Mouse (Mus musculus): ENCODE results near the gene 4931428F04Rik. TPM values are rescaled to one million over a fixed set of nuclear protein-coding genes. Genes with fewer than 3 reads are reported as not detected.
"Not testable (repeated sequence)": the region's sequence is repeated elsewhere in the genome, so short reads cannot be mapped to it uniquely, and the experiment has no call there.

Gene 4931428F04Rik
- total RNA-seq, 2 experiments from 2014 or later: 0.70 to 0.97 TPM

DNA sequence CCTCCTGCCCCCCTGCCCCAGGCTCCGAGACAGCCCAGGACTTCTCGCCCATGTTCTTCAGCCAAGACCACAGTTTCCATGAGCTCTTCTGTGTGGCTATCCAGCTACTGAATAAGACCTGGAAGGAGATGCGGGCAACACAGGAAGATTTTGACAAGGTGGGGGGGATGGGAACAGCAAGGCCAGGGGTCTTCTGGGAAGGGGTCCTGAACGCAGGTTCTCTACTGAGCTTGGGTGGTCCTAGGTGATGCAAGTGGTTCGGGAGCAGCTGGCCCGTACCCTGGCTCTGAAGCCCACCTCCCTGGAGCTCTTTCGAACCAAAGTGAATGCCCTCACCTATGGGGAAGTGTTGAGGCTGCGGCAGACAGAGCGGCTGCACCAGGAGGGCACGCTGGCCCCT, 18.8 kb upstream of the 4931428F04Rik start:
- intact Hi-C loops (cut with DNase I): no loop called here
- no peak for DNase-seq

DNA sequence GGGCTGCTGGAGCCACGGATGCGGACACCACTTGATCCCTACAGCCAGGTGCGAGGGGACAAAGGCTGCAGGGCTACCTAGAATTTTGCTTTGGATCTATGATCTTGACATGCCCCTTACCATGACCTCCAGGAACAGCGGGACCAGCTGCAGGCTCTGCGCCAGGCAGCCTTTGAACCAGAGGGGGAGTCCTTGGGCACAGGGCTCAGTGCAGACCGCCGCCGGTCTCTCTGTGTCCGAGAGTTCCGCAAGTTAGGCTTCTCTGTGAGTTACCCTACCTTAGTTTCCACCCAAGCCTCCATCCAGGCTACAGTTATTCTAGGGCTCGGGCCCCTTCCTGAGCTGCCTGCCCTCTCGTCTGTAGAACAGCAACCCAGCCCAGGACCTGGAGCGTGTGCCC, 18.0 kb upstream of the 4931428F04Rik start:
- intact Hi-C loops (cut with DNase I): no loop called here
- DNase-seq: no peak

DNA sequence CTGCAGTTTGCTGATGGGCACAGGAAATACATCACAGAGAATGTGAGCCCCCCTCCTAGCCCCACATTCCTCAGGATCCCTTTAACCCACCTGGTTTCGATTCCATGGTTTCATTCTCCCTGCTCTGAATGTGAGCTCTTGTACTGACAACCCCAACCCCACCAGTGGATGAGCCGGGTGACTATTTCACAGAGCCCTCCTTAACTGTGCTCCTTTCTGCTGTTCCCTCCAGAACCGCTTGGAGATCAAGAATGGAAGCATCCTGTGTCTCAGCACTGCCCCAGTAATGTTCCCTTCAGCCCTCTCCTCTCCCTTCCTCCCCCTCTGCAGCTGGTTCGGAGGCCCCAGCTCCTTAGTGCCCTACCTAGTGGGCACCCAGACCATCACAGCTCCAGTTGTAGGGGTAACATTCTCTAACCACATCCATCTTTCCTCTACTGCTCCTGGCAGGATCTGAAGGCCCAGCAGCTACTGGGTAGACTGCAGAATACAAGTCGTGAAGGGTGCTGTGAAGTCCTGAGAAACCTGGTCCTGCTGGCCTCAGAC, 16.6 kb upstream of the 4931428F04Rik start:
- DNase-seq: no peak
- intact Hi-C loops (cut with DNase I): no loop called here

DNA sequence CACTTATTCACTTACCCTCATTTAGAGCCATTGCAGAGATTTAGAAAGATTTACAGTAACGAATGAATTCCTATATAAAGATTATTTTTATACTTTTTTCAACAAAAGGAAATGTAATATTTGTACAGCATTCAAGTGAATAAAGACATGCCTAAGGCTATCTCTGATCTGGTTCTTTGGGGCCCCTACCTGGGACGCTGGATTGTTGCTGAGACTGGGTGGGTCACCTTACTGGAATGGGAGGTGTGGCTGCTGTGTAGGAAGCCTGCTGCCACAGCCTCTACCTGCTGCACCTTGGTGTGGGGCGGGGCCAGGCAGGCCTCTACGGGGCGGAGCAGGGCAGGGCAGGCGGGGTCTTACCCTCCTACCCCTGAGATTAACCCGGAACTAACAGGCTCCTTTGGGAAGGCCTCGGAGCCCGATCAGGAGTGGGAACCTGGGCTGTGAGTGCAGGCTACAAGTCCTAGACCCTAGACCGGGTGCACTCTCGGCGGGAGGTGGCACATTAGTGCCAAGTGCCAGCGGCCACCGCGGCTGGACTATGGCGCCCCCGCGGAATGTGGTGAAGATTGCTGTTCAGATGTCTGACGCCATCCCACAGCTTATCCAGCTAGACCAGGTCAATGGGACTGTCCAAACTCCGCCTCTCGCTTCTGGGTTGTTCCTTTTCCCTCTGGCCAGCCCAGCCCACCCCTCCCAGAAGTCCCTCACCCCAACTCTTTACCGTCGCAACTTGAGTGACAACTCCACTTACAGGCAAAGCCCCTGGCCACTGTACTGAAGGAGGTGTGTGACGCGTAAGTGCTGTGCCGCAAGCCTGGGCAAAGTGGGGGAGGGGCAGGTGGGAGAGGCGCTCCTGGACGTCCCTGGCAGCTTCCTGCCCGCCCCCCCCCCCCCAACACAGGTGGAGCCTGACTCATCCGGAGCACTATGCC, 15.8 kb upstream of the 4931428F04Rik start, which contains the start of gene Elmo3:
Gene Elmo3 (plus strand): TSS at position 391 of the 935 bp plus-strand sequence.
- DNase-seq: peak in 1 of 2 experiments; percentile 26
- intact Hi-C loops (cut with DNase I): loop anchor here (2.0 kb wide), 1 partner anchor 19 kb away; no protein-coding TSS in a partner anchor

DNA sequence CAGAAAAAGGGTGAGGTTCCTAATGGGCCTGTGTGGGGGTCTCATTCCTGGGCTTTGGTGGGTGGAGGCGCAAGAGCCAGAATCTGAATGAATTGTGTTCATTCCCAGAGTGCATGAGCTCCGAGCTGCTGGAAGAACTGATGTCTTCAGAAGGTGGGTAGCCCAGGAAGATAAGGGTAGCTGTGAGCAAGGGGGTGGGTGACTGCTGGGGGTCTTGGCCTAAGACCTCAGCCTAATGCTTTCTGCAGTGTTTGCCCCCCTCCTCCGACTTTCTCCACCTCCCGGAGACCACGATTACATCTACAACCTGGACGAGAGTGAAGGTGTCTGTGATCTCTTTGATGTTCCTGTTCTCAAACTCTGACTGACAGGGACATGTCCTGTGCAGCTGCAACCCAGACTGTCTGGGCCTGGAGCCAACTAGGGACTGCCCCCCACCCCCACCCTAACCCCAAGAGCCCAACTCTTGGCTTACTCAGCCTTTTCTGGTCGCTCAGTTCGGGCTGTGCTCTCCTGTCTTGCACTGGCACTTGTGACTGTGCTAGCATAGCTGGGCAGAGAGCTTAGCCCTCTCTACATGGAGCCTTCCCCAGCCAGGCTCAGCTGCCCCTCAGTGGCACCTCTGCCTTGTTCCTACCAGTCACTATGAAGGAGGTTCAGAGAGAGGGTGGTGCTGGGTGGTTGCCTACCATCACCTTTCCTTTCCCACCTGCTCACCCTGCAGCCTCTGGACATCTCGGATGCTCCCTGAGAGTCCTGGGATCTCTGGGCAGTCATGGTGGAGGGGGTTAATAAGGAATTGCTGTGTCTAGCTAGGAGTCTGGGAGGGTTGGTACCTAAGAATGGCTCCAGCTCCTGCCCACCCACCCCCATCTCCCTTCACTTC, 14.9 kb upstream of the 4931428F04Rik start:
- intact Hi-C loops (cut with DNase I): loop anchor here (2.0 kb wide), 1 partner anchor 20 kb away; no protein-coding TSS in a partner anchor
- no peak for DNase-seq

DNA sequence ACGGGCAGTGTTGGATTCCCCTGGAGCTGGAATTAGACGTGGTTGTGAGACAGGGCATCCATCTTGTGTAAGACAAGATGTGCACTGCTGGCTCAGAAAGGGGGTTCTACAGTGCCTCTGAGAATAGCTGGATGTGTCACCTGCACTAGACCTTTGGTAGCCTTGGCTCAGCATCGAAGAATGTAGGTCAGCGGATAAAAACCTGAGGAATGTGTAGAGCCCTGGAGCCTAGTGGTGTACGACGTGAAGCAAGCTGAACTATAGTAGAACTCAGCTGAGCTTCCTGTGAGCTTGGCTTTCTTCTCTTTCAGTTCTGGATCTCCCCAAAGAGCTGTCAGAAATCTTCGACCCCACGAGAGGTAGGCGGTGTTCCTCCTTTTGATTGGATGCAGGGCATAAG, 14.2 kb upstream of the 4931428F04Rik start:
- no peak for DNase-seq
- intact Hi-C loops (cut with DNase I): loop anchor here (2.0 kb wide), 1 partner anchor 21 kb away; no protein-coding TSS in a partner anchor

DNA sequence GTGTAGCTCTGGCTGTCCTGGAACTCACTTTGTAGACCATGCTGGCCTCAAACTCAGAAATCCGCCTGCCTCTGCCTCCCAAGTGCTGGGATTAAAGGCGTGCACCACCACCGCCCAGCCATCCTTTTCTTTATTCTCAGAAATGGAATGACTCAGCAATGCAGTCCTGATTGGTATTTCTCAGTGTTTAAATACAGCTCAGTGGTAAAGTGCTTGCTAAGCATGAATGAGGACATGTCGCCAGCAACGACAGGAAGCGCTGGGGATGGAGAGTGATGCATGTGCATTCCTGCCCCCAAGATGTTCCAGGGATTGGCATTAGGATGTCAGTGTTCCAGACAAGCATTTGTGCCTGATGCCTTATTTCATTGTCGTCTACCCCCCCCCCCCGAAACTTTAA, 13.7 kb upstream of the 4931428F04Rik start:
- intact Hi-C loops (cut with DNase I): no loop called here
- no peak for DNase-seq

DNA sequence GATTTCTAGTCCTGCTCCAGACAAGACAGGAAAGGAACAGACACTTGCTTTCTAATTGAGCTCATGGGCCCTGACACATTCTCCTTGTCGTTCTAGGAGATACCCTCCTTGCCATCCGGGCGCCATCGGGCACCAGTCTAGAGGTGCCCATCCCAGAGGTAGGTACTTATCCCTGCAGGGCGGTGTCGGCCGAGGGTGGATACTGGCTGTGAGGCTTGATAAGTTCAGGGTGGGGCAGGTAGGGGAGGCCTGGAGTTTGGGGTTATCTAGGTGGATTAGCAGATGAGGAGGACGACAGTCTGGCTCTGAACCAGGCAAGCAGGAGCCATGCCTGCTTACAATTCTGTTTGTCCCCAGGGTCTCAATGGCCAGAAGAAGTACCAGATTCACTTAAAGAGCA, 10.3 kb upstream of the 4931428F04Rik start:
- intact Hi-C loops (cut with DNase I): no loop called here
- DNase-seq: no peak

DNA sequence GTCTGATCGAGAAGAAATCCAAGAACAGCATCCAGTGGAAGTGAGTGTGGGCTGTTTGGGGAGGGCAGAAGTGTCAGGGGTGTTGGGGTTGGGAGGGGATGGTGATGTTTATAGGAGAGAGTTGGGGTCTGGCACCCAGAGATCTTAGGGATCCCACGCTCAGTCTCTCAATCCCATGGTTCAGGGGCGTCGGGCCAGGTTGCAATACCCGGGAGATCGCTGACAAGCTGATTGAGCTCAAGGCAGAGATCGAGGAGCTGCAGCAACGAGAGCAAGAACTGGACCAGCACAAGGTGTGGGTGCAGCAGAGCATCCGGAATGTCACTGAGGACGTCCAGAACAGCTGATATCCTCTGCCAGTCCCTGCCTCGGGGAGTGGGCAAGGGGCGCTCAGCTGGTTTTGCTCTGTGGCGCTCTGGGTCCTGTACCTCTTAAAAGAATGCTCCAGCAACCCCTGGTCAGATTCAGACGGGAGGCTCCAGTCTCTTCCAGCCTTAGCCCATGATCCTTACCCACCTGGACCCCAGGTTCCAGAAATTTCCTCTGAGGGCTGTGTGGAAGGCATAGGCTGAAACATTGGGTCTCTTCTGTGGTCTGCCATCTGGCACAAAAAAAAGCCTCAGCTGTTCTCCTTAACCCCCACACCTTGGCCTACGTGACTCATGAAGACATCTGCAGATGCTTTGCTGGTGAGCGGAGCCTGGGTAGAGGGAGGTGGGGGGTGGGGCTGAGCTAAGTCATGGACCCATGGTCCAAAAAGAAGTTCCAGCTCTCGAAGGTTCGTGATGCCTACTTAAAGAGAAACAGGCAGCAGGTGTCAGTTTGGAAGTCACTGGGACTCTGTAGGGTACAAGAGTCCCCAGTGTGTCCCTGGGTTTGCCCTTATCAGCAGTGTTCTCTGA, 8.9 kb upstream of the 4931428F04Rik start:
- intact Hi-C loops (cut with DNase I): loop anchor here (1.0 kb wide), 1 partner anchor 28 kb away; the partner anchor contains the start of genes Lrrc29 and Tmem208
- no peak for DNase-seq

DNA sequence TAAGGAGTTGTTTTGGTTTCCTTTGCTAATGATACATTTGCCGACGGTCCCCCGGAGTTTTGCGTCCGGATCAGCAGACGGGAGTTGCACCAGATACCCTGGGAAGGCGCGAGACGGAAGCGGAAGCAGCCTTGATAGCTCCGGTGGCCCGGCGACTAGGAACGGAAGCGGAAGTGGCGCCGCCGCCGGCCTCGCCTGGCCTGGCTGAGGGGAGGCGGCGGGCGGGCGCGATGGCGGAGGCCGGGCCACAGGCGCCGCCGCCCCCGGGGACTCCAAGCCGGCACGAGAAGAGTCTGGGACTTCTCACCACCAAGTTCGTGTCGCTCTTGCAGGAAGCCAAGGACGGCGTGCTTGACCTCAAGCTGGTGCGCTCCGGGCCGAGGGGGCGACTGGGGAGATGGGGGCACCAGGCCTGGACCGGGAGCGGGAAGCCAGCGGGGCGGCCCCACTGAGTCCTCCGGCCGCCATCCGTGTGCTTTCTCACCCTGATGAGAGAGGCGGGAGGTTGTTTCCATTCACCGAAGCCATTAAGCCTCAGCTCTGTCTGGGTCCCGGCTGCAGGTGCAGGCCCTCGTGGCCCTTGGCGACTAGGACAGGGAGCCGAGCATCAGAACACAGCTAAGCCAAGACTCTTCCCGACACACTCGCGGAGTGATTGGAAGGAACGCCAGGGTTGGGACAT, 8.0 kb upstream of the 4931428F04Rik start, which contains the start of gene E2f4:
Gene E2f4 (plus strand): TSS at position 153 of the 682 bp plus-strand sequence.
- intact Hi-C loops (cut with DNase I): loop anchor here (1.0 kb wide), 1 partner anchor 29 kb away; the partner anchor contains the start of genes Lrrc29 and Tmem208
- DNase-seq: peak; percentile 89 to 91

DNA sequence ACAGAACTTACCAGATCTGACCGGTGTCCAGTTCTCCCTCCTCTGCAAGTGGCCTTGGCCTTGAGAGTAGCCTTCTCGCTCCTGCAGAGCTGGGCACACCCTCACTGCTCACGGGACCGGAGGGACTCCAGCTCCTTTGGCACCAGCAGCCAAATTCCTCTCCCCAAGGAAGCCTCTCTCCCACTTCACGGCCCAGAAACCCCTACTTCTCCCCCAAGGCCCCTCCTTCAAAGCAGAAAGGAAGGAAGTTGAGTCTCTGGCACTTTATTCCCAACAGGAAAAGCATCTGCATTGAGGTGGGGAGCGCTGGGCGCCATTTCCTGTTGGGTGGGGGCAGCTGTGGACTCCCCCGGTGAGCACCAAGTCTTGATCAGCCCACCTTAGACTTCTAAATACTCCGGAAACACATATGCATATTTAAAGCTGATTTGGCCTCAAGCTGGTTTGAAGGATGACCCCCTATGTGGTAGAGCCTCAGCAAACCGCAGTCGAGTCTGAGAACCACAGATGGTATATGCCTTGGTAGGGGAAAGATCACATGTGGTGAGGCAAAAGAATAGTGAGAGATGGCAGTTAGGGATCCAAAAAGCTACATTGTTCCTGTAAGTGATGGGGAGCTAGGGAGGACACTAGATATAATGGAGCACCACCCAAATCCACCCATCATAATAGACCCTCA, 6.4 kb upstream of the 4931428F04Rik start, which contains the start of gene Exoc3l:
Gene Exoc3l (minus strand): TSS at position 207 of the 679 bp plus-strand sequence.
- intact Hi-C loops (cut with DNase I): no loop called here
- DNase-seq: no peak

DNA sequence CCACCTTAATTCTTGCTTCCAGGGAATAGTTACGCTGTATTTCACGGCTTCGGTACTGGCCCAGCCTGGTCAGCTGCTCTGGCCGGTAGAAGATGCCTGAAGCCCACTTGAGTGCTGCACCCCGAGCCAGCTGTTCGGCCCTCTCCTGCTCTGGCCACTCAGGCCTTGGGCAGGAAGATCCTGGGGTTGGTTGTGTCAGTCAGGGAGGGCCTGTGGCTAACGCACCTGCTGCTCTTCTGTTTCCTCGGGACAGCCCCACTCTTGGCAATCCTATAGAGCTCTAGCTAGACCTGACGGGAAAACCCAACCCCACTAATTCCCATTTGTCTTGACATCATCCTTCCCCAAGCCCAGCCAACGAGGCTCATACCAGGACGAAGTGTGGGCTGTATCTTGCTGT, 5.6 kb upstream of the 4931428F04Rik start:
- DNase-seq: no peak
- intact Hi-C loops (cut with DNase I): no loop called here

DNA sequence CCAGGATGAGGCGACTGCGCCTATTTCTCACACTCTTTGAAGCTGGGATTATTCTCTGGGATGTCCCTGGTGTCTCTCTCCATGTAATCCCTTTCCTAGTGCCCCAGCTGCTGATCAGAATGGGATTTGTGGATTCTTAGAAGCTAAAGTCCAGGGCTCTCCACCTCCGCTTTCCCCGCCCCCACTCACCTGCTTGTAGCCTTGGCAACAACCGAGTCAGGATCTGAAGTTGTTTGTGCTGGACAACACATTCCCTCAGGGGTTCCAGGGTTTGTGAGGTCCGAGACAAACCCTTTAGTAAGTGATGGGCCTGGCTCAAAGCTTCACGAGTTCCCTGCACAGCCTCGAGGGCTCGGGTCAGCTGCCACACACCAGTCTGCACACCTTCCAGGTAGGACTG, 5.1 kb upstream of the 4931428F04Rik start:
- intact Hi-C loops (cut with DNase I): no loop called here

DNA sequence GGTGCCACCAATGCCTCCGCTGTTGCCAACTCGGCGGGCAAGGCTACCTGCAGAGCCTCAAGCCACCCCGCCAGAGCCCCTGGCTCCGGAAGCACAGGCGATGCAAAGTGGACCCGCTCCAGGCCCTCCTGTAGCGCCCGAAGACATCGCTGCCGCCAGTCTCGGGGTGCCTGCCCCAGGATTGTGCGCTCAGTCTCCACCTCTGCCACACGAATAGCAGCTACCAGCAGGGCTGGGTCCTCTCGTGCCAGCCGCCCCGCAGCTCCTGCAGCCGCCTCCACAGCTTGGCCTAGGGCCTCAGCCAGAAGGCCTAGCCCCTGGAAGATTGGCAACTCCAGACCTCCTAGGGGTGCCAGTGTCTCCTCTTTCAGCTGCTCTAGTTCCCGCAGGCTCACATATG, 3.7 kb upstream of the 4931428F04Rik start:
- intact Hi-C loops (cut with DNase I): no loop called here
- no peak for DNase-seq

More for the DNA sequence above, 5.1 kb upstream of the 4931428F04Rik start:
- no peak for DNase-seq

DNA sequence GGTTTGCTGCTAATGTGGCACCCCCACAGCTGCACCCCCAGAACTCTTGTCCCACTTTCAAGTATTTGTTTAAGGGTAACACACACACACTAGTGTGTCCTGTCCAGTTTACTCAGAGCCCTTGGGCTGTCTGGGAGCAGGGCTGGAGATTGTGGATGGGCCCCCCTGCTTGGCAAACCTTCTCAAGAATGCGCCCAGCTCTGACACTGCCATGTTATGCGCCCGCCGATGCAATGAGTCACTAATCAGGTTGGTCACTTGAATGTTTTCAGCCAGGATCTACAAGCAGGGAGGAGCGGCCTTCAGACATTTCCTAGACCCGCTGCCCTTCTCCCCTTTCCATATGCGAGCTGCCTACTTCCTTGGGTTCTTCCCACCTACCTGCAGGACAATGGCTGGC, 2.8 kb upstream of the 4931428F04Rik start:
- intact Hi-C loops (cut with DNase I): no loop called here
- no peak for DNase-seq

DNA sequence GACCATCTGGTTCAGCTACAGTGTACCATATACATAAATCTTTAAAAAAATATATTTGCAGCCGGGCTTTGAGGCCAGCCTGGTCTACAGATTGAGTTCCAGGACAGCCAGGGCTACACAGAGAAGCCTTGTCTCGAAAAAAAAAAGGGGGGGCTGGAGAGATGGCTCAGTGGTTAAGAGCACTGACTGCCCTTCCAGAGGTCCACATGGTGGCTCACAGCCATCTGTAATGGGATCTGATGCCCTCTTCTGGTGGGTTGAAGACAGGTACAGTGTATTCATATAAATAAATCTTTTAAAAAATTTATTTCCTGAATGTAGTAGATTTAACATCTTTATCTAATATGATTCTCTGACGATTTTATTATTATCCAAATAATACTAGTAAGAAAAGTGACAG, 2.1 kb upstream of the 4931428F04Rik start:
- DNase-seq; intact Hi-C loops (cut with DNase I): not testable (repeated sequence)

DNA sequence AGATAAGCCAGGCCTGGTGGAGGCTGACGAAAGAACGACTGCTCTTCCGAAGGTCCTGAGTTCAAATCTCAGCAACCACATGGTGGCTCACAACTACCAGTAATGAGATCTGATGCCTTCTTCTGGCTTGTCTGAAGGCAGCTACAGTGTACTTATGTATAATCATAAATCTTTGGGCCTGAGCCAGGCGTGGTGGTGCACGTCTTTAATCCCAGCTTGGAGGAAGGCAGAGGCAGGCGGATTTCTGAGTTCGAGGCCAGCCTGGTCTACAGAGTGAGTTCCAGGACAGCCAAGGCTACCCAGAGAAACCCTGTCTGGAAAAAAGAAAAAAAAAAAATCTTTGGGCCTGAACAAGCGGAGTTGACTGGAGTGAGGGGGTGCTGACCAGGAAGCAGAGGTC, 1.7 kb upstream of the 4931428F04Rik start:
- intact Hi-C loops (cut with DNase I); DNase-seq: not testable (repeated sequence)

Measured in heart, postnatal 36 days (tissue).